In the genomic region with DNA sequence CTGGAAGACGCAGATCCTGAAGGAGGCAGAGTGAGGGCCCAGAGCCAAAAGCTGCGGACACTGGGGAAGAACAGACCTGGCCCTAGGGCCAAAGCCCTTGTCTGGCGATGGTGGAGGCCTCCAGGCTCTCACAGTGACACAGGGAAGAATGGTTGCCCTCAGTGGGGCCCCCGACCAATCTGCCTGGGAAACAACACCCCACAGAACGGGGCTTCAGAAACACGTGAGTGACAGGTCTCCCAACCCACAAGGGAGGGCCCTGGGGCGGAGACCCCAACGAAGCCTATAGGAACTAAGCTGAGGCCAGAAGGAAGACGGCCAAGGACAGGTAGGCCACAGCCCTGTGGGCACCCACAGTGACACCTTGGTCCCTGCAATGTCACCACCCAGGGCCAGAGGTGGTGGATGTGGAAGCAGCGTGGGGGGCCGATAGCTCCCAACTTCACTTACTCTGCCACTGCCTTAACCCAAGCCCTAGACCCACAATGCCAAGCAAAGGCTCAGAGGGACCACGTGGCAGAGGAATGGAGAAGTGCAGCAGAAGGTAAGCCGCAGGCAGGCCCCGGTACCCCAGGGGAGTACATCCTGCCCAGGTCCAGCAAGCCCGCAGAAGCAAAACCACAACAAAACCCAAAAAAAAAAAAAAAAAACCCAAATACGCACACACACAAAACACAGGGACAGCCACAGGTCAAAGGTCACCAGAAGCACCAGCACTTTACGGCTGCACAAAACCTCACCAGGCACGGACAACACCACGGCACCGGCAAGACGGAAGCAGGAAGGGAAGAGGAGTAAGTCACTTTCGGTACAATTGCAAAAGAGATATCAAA, we compare ENCODE assay signal across 9 mouse cellular contexts. TPM values are rescaled to one million over a fixed set of nuclear protein-coding genes. Genes with fewer than 3 reads are reported as not detected.
DNase-seq lines count a peak whose midpoint lies in the region; ATAC-seq lines count a peak whose summit lies in the region.
"Had no signal": no experiment of that assay in that cellular context is flagged by ENCODE, and none has a peak within 500 bp of the region (broad histone marks: within the 10 kb centered on the region; RNA-seq: fewer than 3 reads in every experiment).

No protein-coding gene starts in this region.

- peak overlapping the region; percentile 76 for H3K4me2 ChIP-seq in liver, embryonic 12.5 days
- H3K4me2 ChIP-seq in forebrain, embryonic 14.5 days (ENCODE audit: low read length), result no peak overlapping the region
- H3K4me2 ChIP-seq: midbrain, embryonic 15.5 days had no signal

- ATAC-seq in liver, embryonic 12.5 days, result no peak
- ATAC-seq in forebrain, embryonic 14.5 days, result no peak
- ATAC-seq: midbrain, embryonic 15.5 days had no signal

- peak overlapping the region; percentile 32 for H3K9ac ChIP-seq in liver, embryonic 12.5 days
- no peak overlapping the region for H3K9ac ChIP-seq in forebrain, embryonic 14.5 days (ENCODE audit: low read length)
- H3K9ac ChIP-seq: midbrain, embryonic 15.5 days had no signal

- H3K4me1 ChIP-seq in liver, embryonic 12.5 days, result peaks cover 91% of the 10 kb centered on the region
- H3K4me1 ChIP-seq in forebrain, embryonic 14.5 days (ENCODE audit: control insufficient read depth, insufficient read depth, low read length), result peaks cover 23% of the 10 kb centered on the region

- H3K27me3 ChIP-seq in liver, embryonic 12.5 days (replicated peaks), result no peaks in the 10 kb centered on the region
- no peaks in the 10 kb centered on the region for H3K27me3 ChIP-seq in forebrain, embryonic 14.5 days (replicated peaks; ENCODE audit: control insufficient read depth, insufficient read depth, low read length)
- H3K27me3 ChIP-seq: midbrain, embryonic 15.5 days had no signal

- H3K27ac ChIP-seq in liver, embryonic 12.5 days, result peak overlapping the region; percentile 96
- no peak overlapping the region for H3K27ac ChIP-seq in forebrain, embryonic 14.5 days (ENCODE audit: low read depth, low read length)
- H3K27ac ChIP-seq: midbrain, embryonic 15.5 days had no signal

- peak overlapping the region; percentile 5; the same call in 1 of the 2 replicates for H3K4me3 ChIP-seq in liver, embryonic 12.5 days
- H3K4me3 ChIP-seq in forebrain, embryonic 14.5 days (ENCODE audit: low read depth, low read length), result no peak overlapping the region
- H3K4me3 ChIP-seq: midbrain, embryonic 15.5 days had no signal

- H3K9me3 ChIP-seq in liver, embryonic 12.5 days (replicated peaks), result no peaks in the 10 kb centered on the region
- H3K9me3 ChIP-seq in forebrain, embryonic 14.5 days (replicated peaks; ENCODE audit: control insufficient read depth, low read length), result no peaks in the 10 kb centered on the region
- H3K9me3 ChIP-seq: midbrain, embryonic 15.5 days had no signal

- H3K36me3 ChIP-seq in liver, embryonic 12.5 days, result peaks cover 47% of the 10 kb centered on the region
- H3K36me3 ChIP-seq in forebrain, embryonic 14.5 days (ENCODE audit: control insufficient read depth, insufficient read depth, low read length), result peaks cover 36% of the 10 kb centered on the region

- DNase-seq in kidney, postnatal 36 days, result peak; percentile 52 to 61
- no peak for DNase-seq in kidney, adult 18-20 months
- peak; percentile 70 for DNase-seq in R1 (ENCODE audit: low read depth, low spot score)
- DNase-seq in thymus, adult 18-20 months, result peak; percentile 56 to 72
- no peak for DNase-seq in forebrain, embryonic 14.5 days (ENCODE audit: low spot score)
- DNase-seq in ovary, adult 18-20 months (ENCODE audit: low spot score), result no peak

- 35% methylated on average over 22 of the region's 22 CpGs for WGBS in liver, embryonic 12.5 days (ENCODE audit: insufficient replicate concordance)
- 83% methylated on average over 22 of the region's 22 CpGs for WGBS in forebrain, embryonic 14.5 days

RNA-seq across cellular contexts. Expression of a gene that starts 2.6 kb away (rescaled TPM):
- polyA plus RNA-seq in liver, embryonic 12.5 days (2016; fragmentation: Nextera tagmentation; extraction: Ambion mirVana), result 43.1 and 45.3 TPM in 2 replicates
- 30.4 and 40.8 TPM in 2 replicates for polyA plus RNA-seq in forebrain, embryonic 14.5 days (2014; fragmentation: Nextera tagmentation; extraction: Ambion mirVana)

RNA-seq across cellular contexts. Expression of a gene that starts 5.7 kb away (rescaled TPM):
- polyA plus RNA-seq in liver, embryonic 12.5 days (2016; fragmentation: Nextera tagmentation; extraction: Ambion mirVana), result 53.4 and 58.3 TPM in 2 replicates
- polyA plus RNA-seq in forebrain, embryonic 14.5 days (2014; fragmentation: Nextera tagmentation; extraction: Ambion mirVana), result 20.0 and 23.6 TPM in 2 replicates

RNA-seq across cellular contexts. Expression of a gene that starts 9.9 kb away (rescaled TPM):
- 135 and 142 TPM in 2 replicates for polyA plus RNA-seq in liver, embryonic 12.5 days (2016; fragmentation: Nextera tagmentation; extraction: Ambion mirVana)
- polyA plus RNA-seq in forebrain, embryonic 14.5 days (2014; fragmentation: Nextera tagmentation; extraction: Ambion mirVana), result 113 and 134 TPM in 2 replicates

RNA-seq across cellular contexts. Expression of a gene that starts 15.9 kb away (rescaled TPM):
- 11.0 and 11.3 TPM in 2 replicates for polyA plus RNA-seq in liver, embryonic 12.5 days (2016; fragmentation: Nextera tagmentation; extraction: Ambion mirVana)
- polyA plus RNA-seq in forebrain, embryonic 14.5 days (2014; fragmentation: Nextera tagmentation; extraction: Ambion mirVana), result 33.6 and 33.9 TPM in 2 replicates

RNA-seq across cellular contexts. Expression of a gene that starts 19.4 kb away (rescaled TPM):
- polyA plus RNA-seq in liver, embryonic 12.5 days (2016; fragmentation: Nextera tagmentation; extraction: Ambion mirVana), result 5.0 and 6.6 TPM in 2 replicates
- 0.46 and 0.98 TPM in 2 replicates for polyA plus RNA-seq in forebrain, embryonic 14.5 days (2014; fragmentation: Nextera tagmentation; extraction: Ambion mirVana)
- polyA plus RNA-seq: embryonic facial prominence, embryonic 11.5 days had no signal

Comparison
In these comparisons a context has a peak if more than half of its experiments do, and no peak if none do; other contexts are left out.
1. DNase-seq: peak in kidney, postnatal 36 days (2 of 2), R1 (single experiment) and thymus, adult 18-20 months (2 of 2); none in kidney, adult 18-20 months (single experiment), forebrain, embryonic 14.5 days (single experiment) and ovary, adult 18-20 months (single experiment).